Mouse (Mus musculus) adrenal gland, postnatal 14 days (tissue): ENCODE measurements around the gene Pdcd1lg2. TPM values are rescaled to one million over a fixed set of nuclear protein-coding genes. Genes with fewer than 3 reads are reported as not detected.
A peak's percentile ranks its signal among the peaks of the same experiment; 100 is the strongest.

Experiments used
- DNase-seq: peaks from one replicate; pipeline ENCODE4 v3.0.0; 2021; ENCODE audit warnings: mixed read lengths
- total RNA-seq: library from RNA; stranded (reverse); gene quantifications from 2 replicates; pipeline ENCODE4 v1.2.3, GENCODE M21; 2021

Gene Pdcd1lg2
- total RNA-seq, 1 experiment from 2014 or later: not detected

DNA sequence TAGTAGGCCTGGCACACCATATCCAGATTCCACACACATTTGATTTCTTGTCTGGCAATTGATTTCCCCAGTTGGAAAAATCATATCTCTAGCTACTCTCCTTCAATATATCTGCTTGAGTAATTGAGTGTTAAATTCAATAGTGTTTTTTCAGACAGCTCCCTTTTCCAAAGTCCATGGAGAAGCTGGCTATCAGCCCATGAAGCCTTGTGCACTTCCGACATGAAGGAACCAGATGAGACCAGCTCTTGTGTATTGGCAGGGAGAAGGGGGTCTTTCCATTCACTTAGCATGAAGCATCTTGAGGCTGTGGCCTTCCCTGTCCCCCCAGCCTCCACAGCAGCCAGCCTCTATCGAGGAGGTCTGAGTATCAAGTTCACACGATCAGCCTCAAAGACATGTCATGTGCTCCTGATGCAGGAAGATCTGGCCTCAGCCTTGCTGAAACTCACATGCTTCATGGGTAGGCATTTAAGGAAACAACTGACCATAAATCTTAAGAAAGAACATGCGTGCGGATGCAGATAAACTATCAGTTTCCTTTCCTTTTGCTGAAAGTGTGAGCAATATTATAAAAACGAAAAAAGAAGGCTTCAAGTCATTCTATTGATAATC, 88.2 kb downstream of the Pdcd1lg2 start:
- DNase-seq: no peak

DNA sequence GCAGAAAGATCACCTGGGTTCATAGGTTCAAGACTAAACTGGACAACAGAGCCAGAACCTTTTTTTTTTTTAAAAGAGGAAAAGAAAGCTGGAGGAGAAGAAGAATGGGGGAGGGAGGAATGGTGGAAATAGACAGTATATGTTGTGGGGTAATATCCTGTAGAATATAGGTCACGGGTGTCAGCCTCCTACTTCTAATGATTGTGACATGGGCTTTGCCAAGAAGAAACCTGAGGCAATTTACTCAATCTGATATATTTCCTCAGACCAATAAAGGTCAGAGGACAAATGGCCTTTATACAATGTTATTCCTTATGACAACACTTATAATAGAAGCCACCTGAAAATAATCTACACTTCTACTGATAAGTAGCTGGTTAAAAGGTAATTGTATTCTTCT, 89.6 kb downstream of the Pdcd1lg2 start:
- no peak for DNase-seq

DNA sequence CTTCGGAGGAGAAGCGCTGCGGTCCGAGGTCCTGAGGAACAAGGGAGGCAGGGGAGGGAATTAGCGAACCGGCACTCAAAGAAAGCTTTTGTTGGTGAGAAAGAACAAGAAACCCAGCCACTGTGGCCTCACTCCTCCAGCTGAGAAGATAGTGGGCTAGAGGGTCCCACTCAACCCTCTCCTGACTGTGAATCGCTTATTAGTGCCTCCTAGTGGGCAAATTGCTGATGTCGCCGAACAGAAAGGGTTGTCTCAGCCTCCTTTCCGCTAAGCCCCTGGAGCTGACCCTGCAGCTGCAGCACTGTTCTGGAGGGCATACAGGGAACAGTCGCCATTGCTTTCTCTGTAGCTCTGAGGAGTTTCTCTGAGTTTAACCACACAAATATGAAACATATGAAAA, 90.4 kb downstream of the Pdcd1lg2 start:
- peak; percentile 55 for DNase-seq

DNA sequence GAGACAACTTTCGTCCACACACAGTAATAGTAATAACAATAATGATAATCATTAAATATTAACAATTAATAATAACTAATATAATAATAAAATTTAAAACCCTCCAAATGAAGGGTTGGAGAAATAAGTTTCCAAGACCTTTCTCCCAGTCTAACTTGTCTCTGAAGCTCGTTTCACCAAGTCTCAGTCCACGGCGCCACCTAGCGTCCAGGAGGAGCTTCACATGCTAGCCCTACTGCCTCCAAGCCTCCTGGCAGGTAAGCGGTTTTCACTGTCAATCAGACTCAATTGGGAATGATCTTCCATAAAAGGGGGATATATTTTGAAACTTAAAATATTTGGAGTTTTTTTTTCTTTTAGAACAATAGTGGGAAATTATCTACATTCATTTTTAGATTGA, 90.8 kb downstream of the Pdcd1lg2 start:
- DNase-seq: peak; percentile 92

DNA sequence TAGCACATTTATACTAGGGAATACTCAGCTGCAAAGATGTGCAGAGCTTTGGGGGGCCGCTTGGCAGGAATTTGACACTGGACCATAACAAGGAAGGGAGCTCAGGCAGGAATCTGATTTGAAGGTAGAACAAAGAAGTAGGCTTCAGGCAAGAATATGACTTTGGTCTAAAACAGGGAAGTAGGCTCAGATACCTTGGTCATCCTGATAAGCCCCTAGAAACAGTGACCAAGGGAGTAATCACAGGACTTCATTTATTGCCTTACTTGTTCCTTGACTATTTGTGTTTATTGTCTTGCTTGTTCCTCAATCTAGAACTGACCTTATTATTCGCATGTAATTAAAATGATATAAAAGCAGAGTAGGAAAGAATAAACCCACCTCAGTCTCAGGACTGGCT, 93.4 kb downstream of the Pdcd1lg2 start:
- no peak for DNase-seq

- no peak for DNase-seq
These were observed 94.9 kb downstream of the Pdcd1lg2 start for GRCm38 (mm10) chr19:29505617-29506016.

- no peak for DNase-seq
These were observed 97.5 kb downstream of the Pdcd1lg2 start for GRCm38 (mm10) chr19:29508208-29508607.

GRCm38 (mm10) chr19:29509857-29510256, 99.1 kb downstream of the Pdcd1lg2 start:
- no peak for DNase-seq

DNA sequence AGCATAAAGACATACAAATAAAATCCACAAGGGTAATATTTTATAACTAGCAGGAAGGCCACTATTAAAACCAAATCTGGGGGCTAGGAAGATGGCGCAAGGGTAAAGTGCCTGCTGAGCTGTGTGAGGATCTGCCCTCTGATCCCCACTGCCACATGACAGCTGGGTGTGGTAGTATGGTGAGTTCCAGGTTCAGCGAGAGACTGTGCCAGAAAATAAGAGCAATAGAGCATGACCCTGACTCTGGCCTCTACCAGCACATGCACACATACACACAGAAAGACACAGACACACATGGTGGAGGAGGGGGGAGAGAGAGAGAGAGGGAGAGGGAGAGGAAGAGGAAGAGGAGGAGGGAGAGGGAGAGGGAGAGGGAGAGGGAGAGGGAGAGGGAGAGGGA, 101.1 kb downstream of the Pdcd1lg2 start:
- no peak for DNase-seq

DNA sequence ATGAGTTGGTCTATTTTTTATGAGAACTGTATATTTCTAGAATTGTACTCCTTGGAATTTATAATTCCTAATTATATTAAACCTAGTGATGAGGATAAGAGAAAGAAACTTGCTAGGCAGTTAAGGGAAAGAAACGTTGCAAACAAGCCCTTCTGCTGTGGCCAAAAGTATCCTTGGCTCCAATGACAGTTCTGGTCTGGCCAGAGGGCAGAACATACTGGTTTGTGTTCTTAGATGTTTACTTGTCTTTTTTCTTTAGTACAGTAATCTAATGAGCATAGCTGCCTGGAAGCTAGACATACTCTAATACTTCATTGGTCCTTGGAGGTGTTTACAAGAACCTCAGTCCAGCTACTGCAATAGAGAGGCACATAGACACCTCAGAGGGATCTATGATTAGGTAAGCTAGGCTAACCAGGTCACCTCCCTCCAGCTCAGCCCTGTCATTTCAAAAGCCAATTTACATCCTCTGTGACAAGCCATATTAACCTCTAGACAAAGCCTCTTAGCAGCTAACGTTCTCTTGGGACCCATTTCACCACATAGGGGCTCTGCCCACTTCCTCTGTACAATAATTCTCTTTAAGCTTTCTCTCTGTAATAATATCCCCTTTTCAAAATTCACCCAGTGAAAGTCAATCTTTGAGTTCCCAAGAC, 102.5 kb downstream of the Pdcd1lg2 start:
- DNase-seq: no peak

- no peak for DNase-seq
These were observed 103.4 kb downstream of the Pdcd1lg2 start for GRCm38 (mm10) chr19:29514130-29514529.

- DNase-seq: no peak
These were observed 104.7 kb downstream of the Pdcd1lg2 start for GRCm38 (mm10) chr19:29515386-29515785.

GRCm38 (mm10) chr19:29515991-29516390, 105.3 kb downstream of the Pdcd1lg2 start:
- no peak for DNase-seq

DNA sequence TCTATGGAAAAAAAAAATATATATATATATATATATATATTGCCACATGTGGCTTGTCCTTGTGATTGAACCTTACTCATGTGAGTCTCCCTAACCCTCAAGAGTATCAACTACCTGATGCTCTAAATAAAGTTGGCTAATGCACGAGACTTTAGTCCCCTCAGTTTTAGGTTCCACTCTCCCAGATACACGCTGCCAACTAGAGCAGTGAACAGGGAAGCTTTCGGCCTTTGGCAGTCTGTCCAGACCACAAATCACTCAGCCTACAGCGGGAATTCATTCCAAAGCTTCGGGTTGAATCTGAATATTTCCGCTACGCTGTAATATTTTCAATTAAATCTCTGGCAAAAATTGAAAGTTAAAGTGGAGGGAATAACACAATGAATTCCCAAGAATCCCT, 107.7 kb downstream of the Pdcd1lg2 start:
- DNase-seq: peak; percentile 28

GRCm38 (mm10) chr19:29518922-29519321, 108.2 kb downstream of the Pdcd1lg2 start:
- no peak for DNase-seq

Other genes starting within 250 kb of the Pdcd1lg2 start
- gene Jak2, start 159.1 kb upstream of the Pdcd1lg2 start, total RNA-seq: 19.6 and 22.3 TPM in 2 replicates
- 0.85 and 0.94 TPM in 2 replicates for gene Insl6, start 85.6 kb upstream of the Pdcd1lg2 start, total RNA-seq
- not detected in 2 replicates for gene Rln1, start 76.2 kb upstream of the Pdcd1lg2 start, total RNA-seq
- gene Plgrkt, start 43.5 kb upstream of the Pdcd1lg2 start, total RNA-seq: 56.4 and 63.4 TPM in 2 replicates
- gene Cd274, start 43.5 kb upstream of the Pdcd1lg2 start, total RNA-seq: 6.0 and 7.0 TPM in 2 replicates
- 52.1 and 53.6 TPM in 2 replicates for gene Ric1, start 111.4 kb downstream of the Pdcd1lg2 start, total RNA-seq
- gene Ermp1, start 237.5 kb downstream of the Pdcd1lg2 start, total RNA-seq: 52.8 and 53.8 TPM in 2 replicates